Mouse (Mus musculus) intestine, embryonic 15.5 days (tissue): ENCODE results near the gene Gm28047. TPM values are rescaled to one million over a fixed set of nuclear protein-coding genes. Genes with fewer than 3 reads are reported as not detected.
A peak's percentile ranks its signal among the peaks of the same experiment; 100 is the strongest.
"Not testable (repeated sequence)": the region's sequence is repeated elsewhere in the genome, so short reads cannot be mapped to it uniquely, and the experiment has no call there.

Experiments used
- ATAC-seq: fragments of 200-750 bp; cut with Nextera tagmentation; 2 replicates; pipeline ENCODE4 v1.8.0; 2017; ENCODE audit warnings: moderate TSS enrichment, moderate library complexity
- H3K27ac ChIP-seq: fragments of 300-500 bp; sonication (generic); 2 replicates; pipeline ENCODE4 v1.5.1; 2015; ENCODE audit warnings: mild to moderate bottlenecking, inconsistent platforms
- H3K27me3 ChIP-seq: fragments of 300-500 bp; sonication (generic); replicated peaks from 2 replicates; pipeline ENCODE4 v1.6.1; 2015; ENCODE audit warnings: inconsistent platforms
- H3K36me3 ChIP-seq: fragments of 300-500 bp; sonication (generic); 2 replicates; pipeline ENCODE4 v1.6.1; 2015; ENCODE audit warnings: inconsistent platforms
- H3K4me1 ChIP-seq: fragments of 300-500 bp; sonication (generic); replicated peaks from 2 replicates; pipeline ENCODE4 v1.6.1; 2015; ENCODE audit warnings: inconsistent platforms
- H3K4me2 ChIP-seq: fragments of 300-500 bp; sonication (generic); replicated peaks from 2 replicates; pipeline ENCODE4 v1.6.1; 2015; ENCODE audit warnings: mild to moderate bottlenecking, inconsistent platforms
- H3K4me3 ChIP-seq: fragments of 300-500 bp; sonication (generic); replicated peaks from 2 replicates; pipeline ENCODE4 v1.5.1; 2015; ENCODE audit warnings: inconsistent platforms
- H3K9ac ChIP-seq: fragments of 300-500 bp; sonication (generic); 2 replicates; pipeline ENCODE4 v1.6.1; 2015; ENCODE audit warnings: inconsistent platforms
- H3K9me3 ChIP-seq: fragments of 300-500 bp; sonication (generic); 2 replicates; pipeline ENCODE4 v1.6.1; 2016; ENCODE audit warnings: inconsistent platforms
- WGBS: fragments of 180-500 bp; shearing (Covaris S2); methylation state at CpG from one replicate; pipeline ENCODE4 v1.1.7; 2015; 5-methylcytosine and 5-hydroxymethylcytosine counted together
- polyA plus RNA-seq: library from polyadenylated mRNA; unstranded; fragments of >200 nt; fragmentation: Nextera tagmentation; extraction: Ambion mirVana; gene quantifications from 2 replicates; pipeline ENCODE4 v1.2.1, GENCODE M21; 2015

The Gm28047 gene
- polyA plus RNA-seq, 1 experiment from 2014 or later: not detected

GRCm38 (mm10) chr15:102616174-102616573, 8.7 kb downstream of the Gm28047 start:
- Histone ChIP-seq H3K36me3 (no peaks in the 10 kb centered on the region), H3K9me3 (no peaks in the 10 kb centered on the region), H3K4me3 (no peak overlapping the region), H3K4me2 (no peak overlapping the region), H3K27me3 (no peaks in the 10 kb centered on the region), H3K9ac (no peak overlapping the region), H3K27ac (no peak overlapping the region), H3K4me1 (0 out of 2 replicates have a peak, but pooled peaks cover 2% of the 10 kb centered on the region)
- no peak for ATAC-seq
- WGBS: 91% methylated on average over 2 of the region's 2 CpGs

GRCm38 (mm10) chr15:102614224-102614623, 10.6 kb downstream of the Gm28047 start:
- Histone ChIP-seq H3K4me1 (0 out of 2 replicates have a peak, but pooled peaks cover 2% of the 10 kb centered on the region), H3K9ac (no peak overlapping the region), H3K27ac (no peak overlapping the region), H3K36me3 (no peaks in the 10 kb centered on the region), H3K4me3 (no peak overlapping the region), H3K4me2 (no peak overlapping the region), H3K27me3 (no peaks in the 10 kb centered on the region), H3K9me3 (no peaks in the 10 kb centered on the region)
- no peak for ATAC-seq

- Histone ChIP-seq H3K9ac (no peak overlapping the region), H3K4me2 (no peak overlapping the region), H3K27ac (no peak overlapping the region), H3K4me3 (no peak overlapping the region), H3K9me3 (no peaks in the 10 kb centered on the region), H3K36me3 (no peaks in the 10 kb centered on the region), H3K27me3 (no peaks in the 10 kb centered on the region), H3K4me1 (0 out of 2 replicates have a peak, but pooled peaks cover 2% of the 10 kb centered on the region)
- ATAC-seq: no peak
These were observed 11.9 kb downstream of the Gm28047 start for GRCm38 (mm10) chr15:102612966-102613365.

GRCm38 (mm10) chr15:102608586-102608985, 16.3 kb downstream of the Gm28047 start:
- WGBS: 83% methylated on average over 1 of the region's 1 CpGs
- not testable (repeated sequence) for H3K27me3 ChIP-seq, H3K27ac ChIP-seq, H3K4me2 ChIP-seq, H3K9ac ChIP-seq, H3K36me3 ChIP-seq, H3K4me1 ChIP-seq, H3K9me3 ChIP-seq, ATAC-seq, H3K4me3 ChIP-seq

GRCm38 (mm10) chr15:102593996-102594656, 30.7 kb downstream of the Gm28047 start:
- Histone ChIP-seq H3K9me3 (no peaks in the 10 kb centered on the region), H3K4me1 (0 out of 2 replicates have a peak, but pooled peaks cover 8% of the 10 kb centered on the region), H3K27me3 (no peaks in the 10 kb centered on the region), H3K36me3 (no peaks in the 10 kb centered on the region), H3K27ac (no peak overlapping the region), H3K9ac (no peak overlapping the region), H3K4me3 (no peak overlapping the region), H3K4me2 (peak overlapping the region; percentile 7; the same call in 1 of the 2 replicates)
- WGBS: 33% methylated on average over 8 of the region's 8 CpGs
- peak; percentile 65; the same call in 1 of the 2 replicates for ATAC-seq

- no peak for ATAC-seq
- Histone ChIP-seq H3K27ac (no peak overlapping the region), H3K4me3 (no peak overlapping the region), H3K9me3 (no peaks in the 10 kb centered on the region), H3K4me2 (no peak overlapping the region), H3K27me3 (no peaks in the 10 kb centered on the region), H3K4me1 (0 out of 2 replicates have a peak, but pooled peaks cover 8% of the 10 kb centered on the region), H3K9ac (no peak overlapping the region), H3K36me3 (no peaks in the 10 kb centered on the region)
- WGBS: 32% methylated on average over 1 of the region's 1 CpGs
These were observed 32.2 kb downstream of the Gm28047 start for GRCm38 (mm10) chr15:102592674-102593073.

- H3K4me2 ChIP-seq: no peak overlapping the region
- H3K9ac ChIP-seq: no peak overlapping the region
- ATAC-seq: no peak
- H3K4me1 ChIP-seq: 0 out of 2 replicates have a peak, but pooled peaks cover 7% of the 10 kb centered on the region
- H3K27ac ChIP-seq: no peak overlapping the region
- no peak overlapping the region for H3K4me3 ChIP-seq
- H3K36me3 ChIP-seq: no peaks in the 10 kb centered on the region
- 88% methylated on average over 1 of the region's 1 CpGs for WGBS
- no peaks in the 10 kb centered on the region for H3K27me3 ChIP-seq
- no peaks in the 10 kb centered on the region for H3K9me3 ChIP-seq
These were observed 34.3 kb downstream of the Gm28047 start for GRCm38 (mm10) chr15:102590567-102590966.

- no peak overlapping the region for H3K9ac ChIP-seq
- H3K9me3 ChIP-seq: no peaks in the 10 kb centered on the region
- 94% methylated on average over 8 of the region's 8 CpGs for WGBS
- 0 out of 2 replicates have a peak, but pooled peaks cover 6% of the 10 kb centered on the region for H3K4me1 ChIP-seq
- no peaks in the 10 kb centered on the region for H3K27me3 ChIP-seq
- no peak for ATAC-seq
- no peaks in the 10 kb centered on the region for H3K36me3 ChIP-seq
- H3K4me2 ChIP-seq: no peak overlapping the region
- no peak overlapping the region for H3K4me3 ChIP-seq
- H3K27ac ChIP-seq: no peak overlapping the region
These were observed 35.0 kb downstream of the Gm28047 start for GRCm38 (mm10) chr15:102589826-102590225.

GRCm38 (mm10) chr15:102585501-102585900, 39.4 kb downstream of the Gm28047 start:
- Histone ChIP-seq H3K9ac (no peak overlapping the region), H3K4me3 (no peak overlapping the region), H3K27ac (no peak overlapping the region), H3K36me3 (no peaks in the 10 kb centered on the region), H3K4me2 (no peak overlapping the region), H3K4me1 (no peaks in the 10 kb centered on the region), H3K27me3 (no peaks in the 10 kb centered on the region), H3K9me3 (no peaks in the 10 kb centered on the region)
- WGBS: 70% methylated on average over 5 of the region's 5 CpGs
- ATAC-seq: no peak

GRCm38 (mm10) chr15:102583708-102584383, 41.0 kb downstream of the Gm28047 start:
- no peaks in the 10 kb centered on the region for H3K4me1 ChIP-seq
- H3K36me3 ChIP-seq: no peaks in the 10 kb centered on the region
- no peak overlapping the region for H3K27ac ChIP-seq
- no peak overlapping the region for H3K4me3 ChIP-seq
- H3K9me3 ChIP-seq: no peaks in the 10 kb centered on the region
- no peak overlapping the region for H3K4me2 ChIP-seq
- H3K27me3 ChIP-seq: no peaks in the 10 kb centered on the region
- WGBS: 69% methylated on average over 8 of the region's 8 CpGs
- ATAC-seq: no peak
- H3K9ac ChIP-seq: no peak overlapping the region

- Histone ChIP-seq H3K4me2 (no peak overlapping the region), H3K9ac (no peak overlapping the region), H3K9me3 (no peaks in the 10 kb centered on the region), H3K27ac (no peak overlapping the region), H3K27me3 (no peaks in the 10 kb centered on the region), H3K4me3 (no peak overlapping the region), H3K4me1 (no peaks in the 10 kb centered on the region), H3K36me3 (no peaks in the 10 kb centered on the region)
- ATAC-seq: no peak
- WGBS: 55% methylated on average over 1 of the region's 1 CpGs
These were observed 43.7 kb downstream of the Gm28047 start for GRCm38 (mm10) chr15:102581205-102581604.

GRCm38 (mm10) chr15:102578351-102578750, 46.5 kb downstream of the Gm28047 start:
- Histone ChIP-seq H3K27me3 (no peaks in the 10 kb centered on the region), H3K4me1 (no peaks in the 10 kb centered on the region), H3K4me2 (no peak overlapping the region), H3K9me3 (no peaks in the 10 kb centered on the region), H3K36me3 (no peaks in the 10 kb centered on the region), H3K9ac (no peak overlapping the region), H3K4me3 (no peak overlapping the region), H3K27ac (no peak overlapping the region)
- ATAC-seq: no peak
- 81% methylated on average over 2 of the region's 2 CpGs for WGBS

- Histone ChIP-seq H3K36me3 (no peaks in the 10 kb centered on the region), H3K4me2 (no peak overlapping the region), H3K27ac (no peak overlapping the region), H3K4me3 (no peak overlapping the region), H3K27me3 (no peaks in the 10 kb centered on the region), H3K9ac (no peak overlapping the region), H3K9me3 (no peaks in the 10 kb centered on the region), H3K4me1 (no peaks in the 10 kb centered on the region)
- ATAC-seq: no peak
- 76% methylated on average over 1 of the region's 1 CpGs for WGBS
These were observed 47.9 kb downstream of the Gm28047 start for GRCm38 (mm10) chr15:102576972-102577371.
